Mouse (Mus musculus): ENCODE results near the gene Exd1. TPM values are rescaled to one million over a fixed set of nuclear protein-coding genes. Genes with fewer than 3 reads are reported as not detected.

Gene Exd1
- polyA plus RNA-seq (2012; rRNA removed) = 0.71 and 0.83 TPM in 2 replicates

DNA sequence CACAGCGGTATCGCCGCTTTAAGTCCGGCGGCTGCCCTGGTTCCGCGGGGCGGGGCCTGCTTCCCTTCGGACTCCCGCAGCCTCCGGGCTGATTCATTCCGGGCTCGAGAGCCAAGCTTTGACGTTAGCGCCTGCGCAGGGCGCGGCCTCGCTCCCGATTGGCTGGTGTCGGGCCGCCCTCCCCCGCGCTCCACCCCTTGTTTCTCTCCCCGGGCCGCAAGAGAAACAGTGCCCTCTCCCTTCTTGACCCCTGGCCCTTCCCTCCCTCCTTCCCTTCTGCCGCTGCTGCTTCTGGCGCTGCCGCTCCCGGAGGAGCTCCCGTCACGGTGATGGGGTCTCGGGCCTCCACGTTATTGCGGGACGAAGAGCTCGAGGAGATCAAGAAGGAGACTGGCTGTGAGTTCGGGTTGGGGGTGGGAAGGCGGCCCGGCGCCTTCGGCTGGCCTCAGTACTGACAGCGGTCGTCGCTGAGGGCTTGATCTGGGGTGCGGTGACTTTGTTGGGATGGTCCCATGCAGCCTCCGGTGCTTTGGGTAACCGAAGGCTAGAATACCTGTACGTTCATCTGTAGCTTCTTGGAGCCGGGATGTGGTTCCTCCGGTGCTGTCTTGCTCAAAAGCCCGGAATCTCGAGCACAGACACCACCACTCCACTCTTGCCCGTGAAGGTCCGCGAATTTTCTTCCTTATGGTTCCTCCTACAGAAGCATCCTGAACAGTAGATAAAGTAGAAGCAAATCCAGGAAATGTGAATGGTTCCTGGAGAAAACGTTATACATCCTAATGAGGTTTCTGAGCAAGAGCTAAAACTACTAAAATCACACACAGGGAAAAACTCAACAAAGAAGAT is at the start of gene Exd1, which contains the start of gene Chp1:
TSS of gene Exd1 (minus strand) at position 106 of the 849 bp plus-strand sequence.
TSS of gene Chp1 (plus strand) at position 176 of the 849 bp plus-strand sequence.

GRCm38 (mm10) chr2:119477571-119478396 is 69.6 kb downstream of the Exd1 start, which contains the start of gene Ino80:
Gene Ino80, minus strand, starts transcription at chr2:119477687.

Other genes with a start within 250 kb of the Exd1 start
- 6.6 and 7.2 TPM in 2 replicates for gene Dll4, start 221.8 kb downstream of the Exd1 start, polyA plus RNA-seq (2012; rRNA removed)
- gene Chac1, start 196.4 kb downstream of the Exd1 start, polyA plus RNA-seq (2012; rRNA removed) = 6.2 and 6.3 TPM in 2 replicates
- gene Ino80, start 69.9 kb downstream of the Exd1 start, polyA plus RNA-seq (2012; rRNA removed) = 12.1 and 12.6 TPM in 2 replicates
- 60.2 and 65.8 TPM in 2 replicates for gene Chp1, start 70 bp upstream of the Exd1 start, polyA plus RNA-seq (2012; rRNA removed)
- gene Nusap1, start 70.7 kb upstream of the Exd1 start, polyA plus RNA-seq (2012; rRNA removed) = 6.5 and 7.7 TPM in 2 replicates
- 3.2 and 5.0 TPM in 2 replicates for gene Oip5, start 70.8 kb upstream of the Exd1 start, polyA plus RNA-seq (2012; rRNA removed)
- 15.1 and 17.0 TPM in 2 replicates for gene Ndufaf1, start 115.2 kb upstream of the Exd1 start, polyA plus RNA-seq (2012; rRNA removed)
- 38.0 and 41.7 TPM in 2 replicates for gene Rtf1, start 127.4 kb upstream of the Exd1 start, polyA plus RNA-seq (2012; rRNA removed)
- gene Itpka, start 194.7 kb upstream of the Exd1 start, polyA plus RNA-seq (2012; rRNA removed) = 4.3 and 5.7 TPM in 2 replicates
- 5.9 and 6.2 TPM in 2 replicates for gene Ltk, start 212.8 kb upstream of the Exd1 start, polyA plus RNA-seq (2012; rRNA removed)
- gene Rpap1, start 239.9 kb upstream of the Exd1 start, polyA plus RNA-seq (2012; rRNA removed) = 11.8 and 12.9 TPM in 2 replicates

Measured in central nervous system, embryonic 18 days (tissue).